Mouse (Mus musculus): ENCODE measurements around the gene Zfc3h1. TPM values are rescaled to one million over a fixed set of nuclear protein-coding genes. Genes with fewer than 3 reads are reported as not detected.

The Zfc3h1 gene
- polyA plus RNA-seq, 1 experiment from 2014 or later, result 25.5 TPM

GRCm38 (mm10) chr10:115363151-115363550 is 21.6 kb upstream of the Zfc3h1 start:
- no peak overlapping the region for H3K4me3 ChIP-seq (ENCODE audit: low read depth, low read length)
- 87% methylated on average over 4 of the region's 4 CpGs for WGBS
- no peak for ATAC-seq (ENCODE audit: insufficient read depth, low FRiP score, low TSS enrichment)

GRCm38 (mm10) chr10:115381506-115382084 is 3.2 kb upstream of the Zfc3h1 start:
- Histone ChIP-seq H3K4me2 (ENCODE audit: low read depth) (no peak overlapping the region), H3K9me3 (ENCODE audit: control insufficient read depth, low read length) (no peaks in the 10 kb centered on the region), H3K36me3 (ENCODE audit: control insufficient read depth, insufficient read depth, low read length) (no peaks in the 10 kb centered on the region), H3K27ac (ENCODE audit: low read depth, low read length) (no peak overlapping the region), H3K27me3 (ENCODE audit: control insufficient read depth, insufficient read depth, low read length) (no peaks in the 10 kb centered on the region), H3K9ac (ENCODE audit: low read length) (no peak overlapping the region), H3K4me3 (ENCODE audit: low read depth, low read length) (no peak overlapping the region), H3K4me1 (ENCODE audit: control insufficient read depth, insufficient read depth, low read length) (peaks cover 13% of the 10 kb centered on the region)
- DNase-seq (ENCODE audit: low spot score), result no peak
- WGBS, result 84% methylated on average over 2 of the region's 2 CpGs
- no peak for ATAC-seq (ENCODE audit: insufficient read depth, low FRiP score, low TSS enrichment)

More at GRCm38 (mm10) chr10:115363151-115363550, 21.6 kb upstream of the Zfc3h1 start:
- Histone ChIP-seq H3K9ac (ENCODE audit: low read length) (no peak overlapping the region; the same call in 1 of the 2 replicates), H3K27me3 (ENCODE audit: control insufficient read depth, insufficient read depth, low read length) (no peaks in the 10 kb centered on the region), H3K4me1 (ENCODE audit: control insufficient read depth, insufficient read depth, low read length) (0 out of 2 replicates have a peak, but pooled peaks cover 4% of the 10 kb centered on the region), H3K4me2 (ENCODE audit: low read depth) (peak overlapping the region; percentile 83), H3K9me3 (ENCODE audit: control insufficient read depth, low read length) (no peaks in the 10 kb centered on the region), H3K36me3 (ENCODE audit: control insufficient read depth, insufficient read depth, low read length) (no peaks in the 10 kb centered on the region), H3K27ac (ENCODE audit: low read depth, low read length) (no peak overlapping the region)
- DNase-seq (ENCODE audit: low spot score), result no peak

- peak overlapping the region; percentile 83 for H3K9ac ChIP-seq (ENCODE audit: low read length)
- H3K9me3 ChIP-seq (ENCODE audit: control insufficient read depth, low read length), result no peaks in the 10 kb centered on the region
- peak overlapping the region; percentile 91 for H3K4me3 ChIP-seq (ENCODE audit: low read depth, low read length)
- ATAC-seq (ENCODE audit: insufficient read depth, low FRiP score, low TSS enrichment) (no peak), DNase-seq (ENCODE audit: low spot score) (peak; percentile 16)
- peak overlapping the region; percentile 97 for H3K27ac ChIP-seq (ENCODE audit: low read depth, low read length)
- H3K27me3 ChIP-seq (ENCODE audit: control insufficient read depth, insufficient read depth, low read length), result no peaks in the 10 kb centered on the region
- WGBS, result 30% methylated on average over 12 of the region's 12 CpGs
- peak overlapping the region; percentile 46 for H3K4me2 ChIP-seq (ENCODE audit: low read depth)
- H3K36me3 ChIP-seq (ENCODE audit: control insufficient read depth, insufficient read depth, low read length), result no peaks in the 10 kb centered on the region
- H3K4me1 ChIP-seq (ENCODE audit: control insufficient read depth, insufficient read depth, low read length), result peaks cover 16% of the 10 kb centered on the region
Observed at GRCm38 (mm10) chr10:115382846-115383643, 1.7 kb upstream of the Zfc3h1 start.

- DNase-seq (ENCODE audit: low spot score) (no peak), ATAC-seq (ENCODE audit: insufficient read depth, low FRiP score, low TSS enrichment) (peak; percentile 3)
- peak overlapping the region; percentile 97 for H3K27ac ChIP-seq (ENCODE audit: low read depth, low read length)
- H3K9me3 ChIP-seq (ENCODE audit: control insufficient read depth, low read length), result no peaks in the 10 kb centered on the region
- peaks cover 16% of the 10 kb centered on the region for H3K4me1 ChIP-seq (ENCODE audit: control insufficient read depth, insufficient read depth, low read length)
- WGBS, result 4% methylated on average over 15 of the region's 15 CpGs
- peak overlapping the region; percentile 46 for H3K4me2 ChIP-seq (ENCODE audit: low read depth)
- peak overlapping the region; percentile 91 for H3K4me3 ChIP-seq (ENCODE audit: low read depth, low read length)
- no peaks in the 10 kb centered on the region for H3K36me3 ChIP-seq (ENCODE audit: control insufficient read depth, insufficient read depth, low read length)
- H3K27me3 ChIP-seq (ENCODE audit: control insufficient read depth, insufficient read depth, low read length), result no peaks in the 10 kb centered on the region
- H3K9ac ChIP-seq (ENCODE audit: low read length), result peak overlapping the region; percentile 83
Observed at GRCm38 (mm10) chr10:115383644-115384220, 1.0 kb upstream of the Zfc3h1 start.

GRCm38 (mm10) chr10:115385018-115386002 is 551 bp downstream of the Zfc3h1 start:
- H3K36me3 ChIP-seq (ENCODE audit: control insufficient read depth, insufficient read depth, low read length), result no peaks in the 10 kb centered on the region
- DNase-seq (ENCODE audit: low spot score) (peak; percentile 76), ATAC-seq (ENCODE audit: insufficient read depth, low FRiP score, low TSS enrichment) (peak; percentile 17)
- H3K4me3 ChIP-seq (ENCODE audit: low read depth, low read length), result peak overlapping the region; percentile 91
- under 1% methylated on average over 94 of the region's 101 CpGs for WGBS
- H3K9me3 ChIP-seq (ENCODE audit: control insufficient read depth, low read length), result no peaks in the 10 kb centered on the region
- H3K27ac ChIP-seq (ENCODE audit: low read depth, low read length), result peak overlapping the region; percentile 97
- H3K9ac ChIP-seq (ENCODE audit: low read length), result peak overlapping the region; percentile 83
- no peaks in the 10 kb centered on the region for H3K27me3 ChIP-seq (ENCODE audit: control insufficient read depth, insufficient read depth, low read length)
- peaks cover 16% of the 10 kb centered on the region for H3K4me1 ChIP-seq (ENCODE audit: control insufficient read depth, insufficient read depth, low read length)
- H3K4me2 ChIP-seq (ENCODE audit: low read depth), result peak overlapping the region; percentile 68

GRCm38 (mm10) chr10:115387891-115388290 is 3.1 kb downstream of the Zfc3h1 start:
- WGBS, result 90% methylated on average over 3 of the region's 3 CpGs
- Histone ChIP-seq H3K9ac (ENCODE audit: low read length) (no peak overlapping the region), H3K36me3 (ENCODE audit: control insufficient read depth, insufficient read depth, low read length) (peaks cover 2% of the 10 kb centered on the region; the same call in 1 of the 2 replicates), H3K27me3 (ENCODE audit: control insufficient read depth, insufficient read depth, low read length) (no peaks in the 10 kb centered on the region), H3K9me3 (ENCODE audit: control insufficient read depth, low read length) (no peaks in the 10 kb centered on the region), H3K4me3 (ENCODE audit: low read depth, low read length) (no peak overlapping the region), H3K4me1 (ENCODE audit: control insufficient read depth, insufficient read depth, low read length) (peaks cover 5% of the 10 kb centered on the region; the same call in 1 of the 2 replicates), H3K4me2 (ENCODE audit: low read depth) (no peak overlapping the region), H3K27ac (ENCODE audit: low read depth, low read length) (no peak overlapping the region)
- ATAC-seq (ENCODE audit: insufficient read depth, low FRiP score, low TSS enrichment) (no peak), DNase-seq (ENCODE audit: low spot score) (no peak)

GRCm38 (mm10) chr10:115391076-115391475 is 6.3 kb downstream of the Zfc3h1 start:
- Histone ChIP-seq H3K27me3 (ENCODE audit: control insufficient read depth, insufficient read depth, low read length) (no peaks in the 10 kb centered on the region), H3K9ac (ENCODE audit: low read length) (no peak overlapping the region), H3K4me2 (ENCODE audit: low read depth) (no peak overlapping the region), H3K4me1 (ENCODE audit: control insufficient read depth, insufficient read depth, low read length) (peaks cover 4% of the 10 kb centered on the region; the same call in 1 of the 2 replicates), H3K36me3 (ENCODE audit: control insufficient read depth, insufficient read depth, low read length) (peaks cover 4% of the 10 kb centered on the region), H3K4me3 (ENCODE audit: low read depth, low read length) (no peak overlapping the region), H3K9me3 (ENCODE audit: control insufficient read depth, low read length) (no peaks in the 10 kb centered on the region), H3K27ac (ENCODE audit: low read depth, low read length) (no peak overlapping the region)
- 91% methylated on average over 4 of the region's 4 CpGs for WGBS
- DNase-seq (ENCODE audit: low spot score) (no peak), ATAC-seq (ENCODE audit: insufficient read depth, low FRiP score, low TSS enrichment) (no peak)

GRCm38 (mm10) chr10:115391896-115392295 is 7.1 kb downstream of the Zfc3h1 start:
- Histone ChIP-seq H3K9me3 (ENCODE audit: control insufficient read depth, low read length) (no peaks in the 10 kb centered on the region), H3K9ac (ENCODE audit: low read length) (no peak overlapping the region), H3K4me2 (ENCODE audit: low read depth) (no peak overlapping the region), H3K27me3 (ENCODE audit: control insufficient read depth, insufficient read depth, low read length) (no peaks in the 10 kb centered on the region), H3K4me1 (ENCODE audit: control insufficient read depth, insufficient read depth, low read length) (peaks cover 4% of the 10 kb centered on the region; the same call in 1 of the 2 replicates), H3K4me3 (ENCODE audit: low read depth, low read length) (no peak overlapping the region), H3K27ac (ENCODE audit: low read depth, low read length) (no peak overlapping the region), H3K36me3 (ENCODE audit: control insufficient read depth, insufficient read depth, low read length) (peaks cover 4% of the 10 kb centered on the region)
- ATAC-seq (ENCODE audit: insufficient read depth, low FRiP score, low TSS enrichment) (no peak), DNase-seq (ENCODE audit: low spot score) (no peak)
- WGBS, result 94% methylated on average over 1 of the region's 1 CpGs
